Mouse (Mus musculus) urinary bladder, adult 18-20 months (tissue): ENCODE data around the gene Fam187a.

Experiments
- DNase-seq, 2 experiments: peaks; one replicate each; pipeline ENCODE4 v3.0.0; 2022; ENCODE audit warnings: low spot score in 2 of 2, mixed read lengths in 2 of 2

The Fam187a gene

DNA sequence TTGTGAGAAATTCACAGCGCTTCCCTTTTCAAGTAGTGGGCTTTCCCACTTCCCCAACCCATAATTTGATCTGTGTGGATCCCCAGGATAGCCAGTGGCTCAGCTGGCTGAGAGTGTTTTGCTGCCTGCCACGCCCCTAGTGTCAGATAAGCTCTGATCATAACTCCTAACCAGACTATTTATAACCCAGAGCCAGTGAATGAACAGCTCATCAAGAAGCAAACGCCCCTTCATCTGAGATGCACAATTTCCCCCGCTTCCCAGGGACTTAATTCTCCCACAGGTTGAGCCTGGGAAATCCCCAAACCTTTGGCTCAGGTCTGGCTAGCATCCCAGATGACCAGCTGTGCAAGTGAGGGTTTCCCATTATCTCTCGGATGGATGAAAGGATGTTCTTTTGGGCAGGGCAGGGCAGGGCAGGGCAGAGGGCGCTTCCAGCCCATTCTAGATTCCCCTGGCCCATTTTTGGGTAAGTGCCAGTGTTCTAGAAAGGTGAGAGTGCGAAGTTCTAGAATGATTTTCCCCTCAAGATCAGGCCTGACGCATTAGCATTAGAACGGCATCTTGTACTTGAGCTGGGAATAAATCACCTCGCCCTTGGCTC lies at the start of gene Fam187a:
Fam187a (plus strand) TSS at position 554 of the 604 bp plus-strand sequence.
- DNase-seq, result no peak

DNA sequence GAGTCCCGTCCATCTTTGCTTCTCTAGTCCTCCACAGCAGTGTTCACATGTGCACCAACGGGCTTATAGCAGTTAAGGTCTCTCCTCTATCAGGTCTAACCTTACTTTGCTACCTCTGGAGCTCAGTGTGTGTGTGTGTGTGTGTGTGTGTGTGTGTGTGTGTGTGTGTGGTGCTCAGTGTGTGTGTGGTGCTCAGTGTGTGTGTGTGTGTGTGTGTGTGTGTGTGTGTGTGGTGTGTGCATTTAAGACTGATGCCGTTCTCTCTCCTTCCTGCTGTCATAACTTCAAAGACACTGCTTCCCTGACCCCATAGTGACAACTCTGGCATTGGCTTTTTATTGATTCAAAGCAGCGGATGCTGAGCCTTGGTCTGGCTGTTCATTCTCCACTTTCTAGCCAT lies 49.4 kb upstream of the Fam187a start, which contains the start of gene Higd1b:
Higd1b (plus strand) TSS at position 301 of the 400 bp plus-strand sequence.
- DNase-seq, result no peak

DNA sequence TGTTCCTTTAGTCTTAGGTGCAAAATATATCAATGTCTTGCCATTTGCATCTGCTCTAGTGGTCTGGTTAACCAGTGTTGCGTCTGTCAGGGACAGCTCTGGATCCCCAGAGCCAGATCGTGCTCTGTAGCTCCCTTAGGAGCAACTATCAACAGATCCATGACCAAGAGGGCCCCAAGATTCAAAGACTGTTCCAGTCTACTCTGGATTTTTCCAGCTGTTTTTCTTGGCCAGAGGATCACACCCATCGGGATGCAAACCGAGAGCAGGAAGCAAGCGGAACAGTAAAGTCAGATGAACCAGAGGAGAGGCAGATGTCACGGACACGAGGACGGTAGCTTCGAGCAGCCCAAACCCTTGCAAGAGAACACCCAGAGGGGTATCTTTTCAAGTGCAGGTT lies 48.8 kb upstream of the Fam187a start:
- no peak for DNase-seq

DNA sequence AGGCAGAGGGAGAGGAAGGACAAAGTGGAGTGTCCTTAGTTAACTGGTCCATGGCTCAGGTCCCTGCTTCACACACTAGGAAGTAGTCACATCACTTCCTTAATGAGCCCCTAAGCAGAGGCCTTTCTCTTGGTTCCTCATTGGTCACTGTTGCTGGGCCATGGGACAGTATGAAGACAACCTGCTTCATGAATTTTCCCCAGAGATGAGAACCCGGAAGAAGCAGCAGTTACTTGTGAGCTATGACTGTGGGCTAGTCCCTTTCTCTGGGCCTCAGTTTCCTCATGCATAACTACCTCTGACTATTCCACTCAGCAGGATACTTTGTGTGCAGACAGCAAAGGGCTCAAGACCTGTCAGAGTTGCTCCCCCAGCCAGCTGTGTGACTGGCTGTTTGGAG lies 47.6 kb upstream of the Fam187a start:
- DNase-seq, result no peak

DNA sequence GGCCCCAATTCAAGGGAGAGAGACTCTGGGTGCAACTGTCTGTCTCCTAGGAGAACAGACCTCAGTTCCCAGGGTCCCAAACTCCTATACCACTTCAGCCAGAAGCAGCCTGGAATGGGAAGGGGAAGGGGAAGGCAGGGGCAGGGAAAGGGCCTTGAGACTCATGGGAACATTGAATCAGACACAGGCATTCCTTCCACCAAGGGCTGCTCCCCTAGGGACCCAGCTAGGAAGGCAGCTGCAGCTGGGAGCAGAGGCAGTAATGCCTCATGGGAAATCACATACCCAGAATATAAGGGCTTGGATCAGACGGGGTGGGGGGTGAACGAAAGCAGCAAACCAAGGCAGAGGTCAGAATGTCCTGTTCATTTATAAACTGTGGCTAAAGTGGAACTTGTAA lies 46.8 kb upstream of the Fam187a start:
- no peak for DNase-seq

DNA sequence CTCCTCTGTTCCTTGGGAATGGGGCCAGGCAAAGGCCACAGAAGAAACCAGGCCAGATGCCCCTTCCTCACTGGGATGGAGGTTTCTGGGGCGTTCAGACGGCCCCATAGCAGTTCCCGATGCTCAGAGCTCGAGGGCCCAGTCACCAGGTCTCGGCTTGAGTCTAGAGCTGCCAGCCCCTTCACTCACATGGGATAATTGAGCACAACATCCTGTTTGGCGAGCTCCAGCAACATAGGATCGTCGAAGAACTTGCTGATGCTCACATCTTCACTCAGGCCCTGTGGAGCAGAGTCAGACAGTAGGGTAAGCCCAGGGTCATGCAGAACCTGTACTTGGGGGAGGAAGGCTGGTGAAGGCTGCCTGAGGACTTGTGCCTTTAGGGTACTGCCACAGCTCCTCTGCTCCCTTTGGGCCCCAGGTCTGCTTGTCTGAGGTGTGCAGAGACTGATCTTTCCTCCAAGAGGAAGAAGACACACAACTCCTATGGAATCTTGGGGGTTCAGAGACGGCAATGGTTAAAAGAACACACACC lies 46.3 kb upstream of the Fam187a start:
- DNase-seq, result no peak

DNA sequence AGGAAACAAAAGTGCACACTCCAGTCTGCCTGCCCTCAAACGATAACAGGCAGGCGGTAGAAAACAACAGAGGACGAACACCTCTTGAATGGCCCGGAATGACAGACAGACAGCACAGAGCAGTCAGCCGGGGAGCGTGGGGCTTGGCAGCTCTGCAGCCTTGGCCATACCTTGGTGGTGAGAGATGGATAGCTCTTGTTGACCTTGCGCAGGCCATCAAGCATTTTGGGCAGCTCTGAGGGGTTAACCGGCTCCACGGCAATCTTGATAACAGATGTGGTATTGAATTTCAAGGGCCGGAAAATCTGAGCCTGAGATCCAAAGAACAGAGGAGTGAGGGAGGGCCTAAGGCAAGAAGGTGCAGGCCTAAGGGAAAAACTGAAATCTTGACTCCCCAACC lies 39.0 kb upstream of the Fam187a start:
- no peak for DNase-seq

DNA sequence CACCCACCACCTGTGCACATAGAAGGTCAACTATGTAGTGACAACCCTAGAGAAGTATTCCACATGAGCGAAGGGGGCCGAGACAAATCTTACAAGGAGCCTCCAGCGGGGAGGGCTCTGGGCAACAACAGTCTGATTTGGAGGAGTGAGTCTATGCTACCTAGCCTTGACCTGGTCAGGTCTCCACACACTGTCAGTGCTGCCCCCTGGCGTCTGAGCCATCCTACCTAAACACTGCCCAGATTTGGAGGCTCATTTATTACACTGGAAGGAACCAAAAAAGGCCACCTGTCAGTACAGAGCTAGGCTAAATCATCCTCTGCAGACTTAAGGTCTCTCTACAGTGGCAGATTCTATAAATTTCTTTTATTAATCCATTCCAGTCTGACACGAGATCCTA lies 33.1 kb upstream of the Fam187a start:
- peak in 1 of 2 experiments; percentile 43 for DNase-seq

DNA sequence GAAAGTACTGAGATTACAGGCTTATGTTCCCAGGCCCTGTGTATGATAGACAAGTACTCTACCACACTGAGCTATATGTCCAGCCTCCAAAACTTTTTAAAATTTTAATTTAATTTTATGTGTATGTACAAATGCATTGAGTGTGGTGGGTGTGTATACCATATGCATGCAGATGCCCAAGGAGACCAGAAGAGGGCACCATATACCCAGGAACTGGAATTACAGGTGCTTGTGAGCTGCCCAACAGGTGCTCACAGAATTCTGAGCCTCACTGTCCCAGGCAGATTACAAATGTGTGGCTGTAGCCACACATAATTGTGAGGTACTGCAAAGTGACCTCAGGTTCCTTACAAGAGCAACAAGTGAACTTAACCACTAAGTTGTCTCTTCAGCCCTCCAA lies 31.2 kb upstream of the Fam187a start:
- no peak for DNase-seq

DNA sequence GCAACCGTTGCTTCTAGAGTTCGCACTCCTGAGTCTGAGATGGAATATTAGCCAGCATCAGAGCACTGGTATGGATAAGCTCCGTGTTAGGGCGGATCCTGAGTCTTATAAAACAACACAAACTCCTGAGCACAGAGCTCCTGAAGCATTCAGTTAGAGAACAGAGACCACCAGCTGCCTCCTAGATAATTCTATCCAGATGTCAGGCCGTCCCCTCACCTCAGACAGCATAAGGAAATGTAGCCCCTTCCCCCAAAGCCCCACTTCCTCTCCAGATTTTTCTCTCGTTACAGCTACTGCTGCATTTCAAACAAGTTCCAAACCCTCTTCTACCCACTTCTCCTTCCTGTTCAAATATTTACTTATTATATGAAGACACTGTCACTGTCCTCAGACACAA lies 29.0 kb upstream of the Fam187a start:
- no peak for DNase-seq

DNA sequence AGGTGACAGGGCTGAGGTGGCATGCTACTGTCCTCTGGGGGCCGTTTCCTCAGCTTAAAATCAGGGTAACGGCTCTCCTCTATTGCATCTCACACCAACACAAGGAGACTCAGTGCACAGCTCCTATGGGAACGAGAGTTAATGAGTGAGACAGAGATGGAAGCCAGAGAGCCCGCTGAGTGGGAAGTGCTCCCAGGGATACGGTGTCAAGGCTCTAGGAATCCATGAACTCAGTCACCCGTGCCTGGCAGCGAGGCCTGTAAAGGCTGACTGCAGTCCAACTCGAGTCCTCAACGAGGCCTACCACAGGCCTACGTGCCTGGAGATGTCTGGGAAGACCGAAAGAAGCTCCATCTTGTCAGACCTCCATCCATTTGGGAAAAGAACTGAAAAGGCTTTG lies 26.0 kb upstream of the Fam187a start:
- DNase-seq, result no peak

DNA sequence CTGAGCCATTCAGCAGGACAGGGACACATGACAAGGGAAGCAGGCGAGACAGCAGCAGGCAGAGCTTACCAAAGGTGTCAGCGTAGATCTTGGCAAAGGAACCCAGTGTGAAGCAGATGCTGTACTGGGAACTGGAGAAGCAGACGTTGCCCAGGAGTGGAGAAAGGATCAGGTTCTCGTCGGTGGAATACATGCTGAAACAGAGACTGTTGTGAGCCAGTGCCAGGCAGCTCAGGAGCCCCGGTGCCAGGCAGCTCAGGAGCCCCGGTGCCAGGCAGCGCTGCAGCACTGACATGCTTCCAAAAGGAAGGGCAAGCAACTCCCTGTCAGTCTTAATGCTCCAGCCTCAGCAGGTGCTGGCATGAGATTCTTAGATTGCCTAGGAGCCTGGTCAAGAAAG lies 25.0 kb upstream of the Fam187a start:
- DNase-seq, result no peak

DNA sequence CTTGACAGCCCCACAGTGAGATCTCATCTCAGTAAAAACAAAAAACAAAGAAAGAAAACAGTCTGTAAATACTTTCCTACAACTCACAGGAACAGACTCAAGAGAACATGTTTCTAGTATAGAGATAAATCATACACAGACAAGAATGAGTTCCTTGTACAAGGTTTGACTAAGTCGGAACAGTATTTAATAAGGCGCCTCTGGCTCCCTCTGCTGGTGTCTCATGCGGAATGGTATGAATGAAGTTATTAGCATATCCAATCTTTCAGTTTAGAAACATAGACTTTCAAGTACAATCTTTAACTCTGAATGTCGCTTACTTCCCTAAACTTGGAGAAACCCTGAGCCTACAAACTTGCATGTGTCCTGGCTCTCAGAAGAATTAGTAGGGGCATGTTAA lies 20.7 kb upstream of the Fam187a start:
- peak; percentile 24 to 33 for DNase-seq

DNA sequence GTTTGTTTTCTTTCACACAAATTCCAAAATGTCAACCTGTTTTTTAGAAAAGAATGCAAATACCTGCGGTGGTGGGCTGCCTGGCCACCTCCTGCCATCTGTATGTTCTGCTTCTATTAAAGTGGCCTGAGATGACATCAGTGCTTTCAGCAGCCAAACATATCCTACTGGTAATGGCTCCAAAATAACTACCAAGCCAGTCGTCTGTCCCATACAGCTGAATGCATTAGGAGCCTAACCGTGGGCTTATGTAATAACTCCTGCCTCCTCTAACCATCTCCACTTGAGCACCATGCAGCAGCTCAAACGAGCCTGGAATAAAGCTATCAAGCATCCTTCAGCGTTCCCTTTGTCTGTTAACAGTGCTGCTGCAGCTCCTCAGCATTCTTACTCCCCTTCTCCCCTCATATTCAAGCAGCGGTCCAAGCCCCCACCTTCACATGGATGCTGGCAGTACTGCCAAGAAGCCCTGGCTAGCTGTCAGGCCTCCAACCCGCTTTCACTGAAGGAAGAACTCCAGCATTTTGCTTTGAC lies 10.1 kb upstream of the Fam187a start:
- no peak for DNase-seq

DNA sequence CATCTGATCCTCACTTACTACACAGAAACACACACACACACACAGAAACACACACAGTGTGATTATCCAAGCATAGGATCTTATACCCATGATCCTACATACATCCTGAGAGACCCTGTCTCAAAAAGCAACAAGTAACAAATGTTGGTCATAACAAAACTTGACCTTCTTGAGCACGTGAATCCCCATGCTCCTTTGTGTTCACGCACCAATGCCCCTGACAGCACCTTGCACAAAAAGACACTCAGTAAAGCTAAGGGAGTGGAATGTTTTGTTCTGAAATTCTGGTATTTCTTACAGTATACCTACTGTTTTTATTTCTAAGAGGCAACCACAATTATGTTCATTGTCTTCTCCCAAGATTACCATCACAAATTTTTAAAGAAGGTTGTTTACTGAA lies 5.4 kb upstream of the Fam187a start:
- no peak for DNase-seq

DNA sequence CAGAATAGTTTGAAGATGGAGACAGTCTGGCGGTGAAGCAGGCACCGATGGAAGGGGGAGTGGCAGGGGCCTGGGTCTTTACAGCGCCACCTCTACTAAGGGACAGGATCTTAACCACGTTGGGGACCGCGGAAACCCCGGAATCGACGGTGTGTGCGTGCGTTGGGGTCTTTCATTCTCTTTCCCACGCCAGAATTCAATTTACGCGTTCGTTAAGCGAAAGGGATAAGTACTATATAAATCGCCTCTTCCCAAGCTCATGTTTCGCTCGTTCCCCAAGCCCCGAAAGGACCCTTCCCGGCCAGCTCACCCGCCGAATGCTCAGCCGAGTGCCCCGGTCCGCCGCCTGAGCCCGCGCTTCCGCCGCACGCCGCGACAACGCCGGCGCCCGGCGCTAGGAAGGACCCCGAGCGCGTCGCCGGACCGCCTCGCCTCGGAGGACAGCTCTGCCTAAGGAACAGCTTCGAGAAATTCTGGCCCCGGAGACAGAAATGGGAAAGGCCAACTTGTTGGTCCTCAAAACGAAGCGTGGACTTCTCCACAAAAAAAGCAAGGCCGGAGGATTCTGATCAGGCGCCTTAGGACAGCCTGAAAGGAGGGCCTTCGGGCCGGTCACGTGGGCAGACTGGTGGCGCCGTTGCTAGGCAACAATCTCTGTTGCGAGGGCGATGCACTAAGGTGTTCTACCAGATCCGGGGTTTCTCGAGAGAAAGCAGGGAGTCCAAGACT lies 4.2 kb upstream of the Fam187a start, which contains the start of the genes Eftud2 and Ccdc103:
Eftud2 (minus strand) TSS at position 401 of the 729 bp plus-strand sequence.
Ccdc103 (plus strand) TSS at position 620 of the 729 bp plus-strand sequence.
- DNase-seq, result peak; percentile 87 to 95

DNA sequence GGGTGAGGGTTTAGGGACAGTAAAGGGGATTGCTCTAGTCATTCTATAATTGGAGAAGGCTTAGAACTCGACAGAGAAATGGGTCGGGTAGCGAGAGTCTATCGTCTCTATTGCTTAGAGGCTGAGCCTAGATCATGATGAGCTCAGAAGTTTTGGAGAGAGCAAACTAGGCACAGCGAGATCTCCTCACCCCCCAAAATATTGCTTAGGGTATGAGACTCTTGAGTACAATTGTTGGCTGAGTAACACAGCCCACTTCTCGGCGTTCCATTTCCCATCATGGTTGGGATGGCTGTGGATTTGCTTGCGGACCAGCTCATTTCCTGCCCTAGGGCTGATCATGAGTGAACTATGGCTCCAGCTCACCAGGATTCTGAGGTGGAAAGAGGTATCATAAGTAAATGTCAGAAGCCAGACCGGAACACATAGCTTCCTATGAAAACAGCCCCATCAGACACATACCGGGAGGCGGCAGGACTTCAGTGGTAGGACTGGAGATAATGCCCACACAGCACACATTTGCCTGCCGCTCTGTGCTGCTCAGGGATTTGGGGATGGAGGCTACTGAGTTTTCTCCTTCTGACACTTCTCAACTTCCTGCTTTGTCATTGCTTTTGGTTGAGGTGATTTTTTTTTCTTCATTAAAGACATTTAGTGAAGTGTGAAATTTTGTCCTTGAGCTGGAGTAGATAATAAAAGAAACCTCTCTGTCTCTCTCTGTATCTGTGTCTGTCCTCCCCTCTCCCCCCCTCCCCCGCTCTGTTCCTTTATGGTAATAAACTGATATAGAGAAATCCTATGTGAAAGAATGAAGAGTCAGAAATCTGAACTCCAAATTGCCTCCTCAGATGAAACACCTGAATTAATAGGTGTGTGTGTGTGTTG lies 3.4 kb upstream of the Fam187a start:
- no peak for DNase-seq

DNA sequence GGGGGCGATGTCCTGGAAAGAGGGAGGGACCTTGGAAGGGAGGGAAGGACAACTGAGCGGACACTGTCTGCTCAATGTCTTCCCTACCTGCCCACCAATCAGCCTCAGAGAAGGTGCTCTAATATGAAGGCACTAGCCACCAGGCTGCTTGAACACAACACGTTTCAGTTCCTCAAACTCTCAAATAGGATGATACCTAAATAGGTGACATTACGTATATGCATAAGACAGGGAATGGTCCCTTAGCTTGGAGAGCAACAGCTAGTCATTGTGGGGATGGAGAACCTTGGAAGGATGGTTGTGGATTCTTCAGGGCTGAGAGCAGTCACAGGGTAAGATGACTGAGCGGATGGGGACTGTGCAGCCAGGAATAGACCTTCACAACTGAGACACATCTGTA lies 2.5 kb downstream of the Fam187a start:
- no peak for DNase-seq

DNA sequence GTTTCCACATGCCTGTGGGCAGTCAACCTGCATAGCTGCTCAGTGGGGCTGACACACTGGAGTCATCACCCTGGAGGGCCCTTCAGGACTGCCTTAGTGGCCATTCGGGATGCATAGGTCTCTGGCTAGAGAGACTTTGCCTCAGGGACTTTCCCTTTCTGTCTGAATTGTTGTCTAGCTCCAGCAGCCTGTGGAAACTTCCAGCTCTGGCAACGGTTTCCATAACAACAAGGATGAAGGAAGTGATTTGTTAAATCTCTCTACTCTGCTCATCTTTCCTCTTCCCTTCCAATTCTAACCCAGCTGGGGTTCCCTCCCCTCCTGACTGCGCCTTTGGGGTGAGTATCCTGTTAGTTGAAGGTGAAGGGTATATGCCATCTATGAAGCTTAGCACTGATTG lies 3.2 kb downstream of the Fam187a start:
- DNase-seq, result no peak

DNA sequence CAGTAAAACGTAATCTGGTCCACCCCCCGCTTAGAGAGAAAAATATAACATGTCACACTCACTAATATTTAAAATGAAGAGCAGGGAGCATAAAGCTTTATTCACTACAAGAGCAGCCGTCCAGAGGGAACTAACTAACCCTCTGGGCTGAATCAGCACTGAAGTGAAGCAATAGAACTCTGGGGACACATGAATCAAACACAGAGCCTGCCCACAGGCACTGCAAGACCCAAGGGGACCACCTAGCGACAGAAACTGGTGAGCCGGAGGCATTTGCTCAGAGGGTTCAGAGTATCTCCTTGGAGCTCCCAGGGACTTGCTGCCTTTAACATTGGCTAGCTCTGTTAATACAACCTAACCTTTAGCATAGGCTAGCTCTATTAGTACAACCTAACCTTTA lies 5.1 kb downstream of the Fam187a start:
- no peak for DNase-seq

DNA sequence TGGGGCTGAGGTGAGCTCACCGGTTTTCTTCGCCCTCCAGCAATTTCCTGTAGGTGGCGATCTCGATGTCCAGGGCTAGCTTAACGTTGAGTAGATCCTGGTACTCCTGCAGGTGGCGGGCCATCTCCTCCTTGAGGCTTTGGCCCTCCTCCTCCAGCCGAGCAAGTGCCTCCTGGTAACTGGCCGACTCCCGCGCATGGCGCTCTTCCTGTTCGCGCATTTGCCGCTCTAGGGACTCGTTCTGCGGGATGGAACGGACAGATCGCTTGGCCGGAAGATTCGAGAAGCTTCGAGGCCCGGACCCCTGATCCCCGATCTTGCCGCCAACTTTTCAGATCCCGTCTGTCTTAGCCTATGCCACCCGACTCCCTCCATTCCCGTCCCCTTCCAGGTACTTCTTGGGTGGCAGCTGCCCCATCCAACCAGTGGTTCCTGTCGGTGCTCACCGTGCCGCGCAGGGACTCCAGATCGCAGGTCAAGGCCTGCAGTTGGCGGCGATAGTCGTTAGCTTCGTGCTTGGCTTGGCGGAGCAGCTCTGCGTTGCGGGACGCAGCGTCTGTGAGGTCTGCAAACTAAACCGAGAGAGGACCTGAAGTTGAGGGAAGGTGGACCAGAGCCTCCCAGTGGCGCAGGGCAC lies 8.2 kb downstream of the Fam187a start:
- DNase-seq, result peak; percentile 65 to 70
